Mouse (Mus musculus): ENCODE results near the gene Gm21732. TPM values are rescaled to one million over a fixed set of nuclear protein-coding genes. Genes with fewer than 3 reads are reported as not detected.
"Not testable (repeated sequence)": the region's sequence is repeated elsewhere in the genome, so short reads cannot be mapped to it uniquely, and the experiment has no call there.

Gene Gm21732
- total RNA-seq (2021) = not detected

DNA sequence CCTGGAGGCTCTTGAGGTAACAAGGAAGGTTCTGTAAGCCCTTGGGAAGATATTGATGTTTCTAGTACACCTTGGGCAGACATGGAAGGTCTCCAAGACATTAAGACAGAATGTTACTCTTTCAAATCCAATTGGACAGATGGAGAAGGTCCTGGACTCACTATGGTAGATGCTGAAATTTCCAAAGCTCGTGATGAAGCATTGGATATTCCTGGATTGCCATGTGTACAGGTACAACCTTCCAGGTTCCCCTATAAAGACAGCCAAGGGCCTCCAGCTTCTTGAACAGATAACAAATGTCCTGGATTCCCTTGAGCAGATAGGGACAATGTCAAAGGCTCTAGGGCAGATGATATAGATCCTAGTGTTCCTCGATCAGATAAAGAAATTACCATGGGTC lies at the start of gene Gm21732:
TSS of gene Gm21732 (minus strand) at position 101 of the 400 bp plus-strand sequence.
- DNase-seq (ENCODE audit: extremely low spot score in 1 of 2, low spot score in 2 of 2); intact Hi-C loops (cut with DNase I): not testable (repeated sequence)

Other genes starting within 250 kb of the Gm21732 start
- not detected for gene Gm20897, start 73.5 kb downstream of the Gm21732 start, total RNA-seq (2021)